Mouse (Mus musculus): ENCODE data around the gene Avpr1a.
A peak's percentile ranks its signal among the peaks of the same experiment; 100 is the strongest.

The Avpr1a gene

DNA sequence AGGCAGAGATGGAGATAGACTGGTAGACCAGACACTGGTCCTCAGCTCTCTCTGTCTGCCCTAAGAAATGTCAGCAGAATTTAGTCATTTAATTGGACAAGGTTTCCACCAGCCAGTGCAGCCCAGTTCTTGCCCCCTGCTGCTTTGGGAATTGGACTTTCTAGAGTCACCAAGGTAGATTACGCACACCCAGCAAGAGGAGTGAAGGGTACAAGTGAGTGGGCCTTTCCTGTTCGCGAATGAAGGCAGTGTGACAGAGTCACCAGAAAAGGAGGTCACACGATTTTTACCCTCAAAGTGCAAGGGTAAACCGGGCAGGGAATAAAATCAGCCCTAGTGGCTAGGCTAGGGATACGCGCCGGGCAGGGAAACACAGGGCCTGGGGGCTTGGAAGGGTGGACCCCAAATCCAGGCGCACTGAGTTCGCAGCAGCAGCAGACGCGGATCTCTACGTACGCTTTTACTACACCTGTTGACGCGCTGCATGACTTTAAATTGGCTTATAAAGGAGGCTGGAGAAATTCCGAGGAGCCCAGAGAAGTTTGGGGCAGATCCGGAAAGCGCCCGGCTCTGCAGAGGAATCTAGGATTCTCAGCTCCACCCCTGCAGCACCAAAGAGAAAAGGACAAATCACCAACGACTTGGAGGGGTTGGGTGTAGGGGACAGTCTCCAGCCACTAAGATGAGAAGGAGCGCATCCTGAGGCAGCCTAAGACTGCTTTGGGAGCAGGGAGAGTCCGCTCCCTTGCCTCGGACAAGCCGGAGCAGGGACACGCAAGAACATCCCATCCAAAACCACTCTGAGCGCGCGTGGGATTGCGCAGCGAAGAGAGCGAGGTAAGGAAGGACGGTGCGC lies at the start of gene Avpr1a:
Gene Avpr1a (plus strand): TSS at position 639 of the 856 bp plus-strand sequence.
- DNase-seq (ENCODE audit: low spot score in 2 of 2): peak in 1 of 2 experiments; percentile 3

DNA sequence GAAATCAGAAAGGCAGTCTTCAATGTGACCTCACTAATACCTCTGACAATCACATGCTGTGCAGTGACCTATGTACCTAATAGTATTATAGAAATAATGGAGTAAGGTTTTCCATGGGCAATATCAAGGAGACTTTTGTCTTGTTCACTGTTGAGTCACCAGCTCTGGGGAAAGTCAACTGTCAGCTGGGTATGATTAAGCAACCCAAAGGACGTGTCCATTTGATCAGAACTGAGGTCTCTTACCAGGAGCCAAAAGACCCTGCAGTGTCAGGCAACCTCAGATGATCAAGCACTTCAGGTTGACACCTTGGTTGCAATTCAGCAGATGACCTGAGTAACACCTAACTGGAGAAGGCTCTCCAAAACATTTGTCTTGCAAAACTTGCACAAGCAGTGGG lies 46.0 kb upstream of the Avpr1a start:
- no peak for DNase-seq (ENCODE audit: low spot score in 2 of 2)

DNA sequence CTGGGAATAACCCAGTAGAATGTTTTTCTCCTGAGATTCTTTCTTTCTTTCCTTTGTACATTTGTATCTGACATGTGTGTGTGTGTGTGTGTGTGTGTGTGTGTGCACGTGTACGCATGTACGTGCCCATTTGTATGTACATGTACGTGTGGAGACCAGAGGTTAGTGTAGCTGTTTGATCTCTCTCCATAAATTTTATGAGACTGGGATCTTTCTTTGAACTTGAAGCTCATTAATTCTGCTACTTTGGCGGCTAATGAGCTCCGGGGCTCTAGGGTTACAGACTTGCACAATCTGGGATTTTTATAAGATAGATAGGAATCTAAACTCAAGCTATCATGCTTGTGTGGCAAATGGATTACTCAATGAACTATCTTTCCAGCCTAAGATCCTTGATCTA lies 42.0 kb upstream of the Avpr1a start:
- DNase-seq (ENCODE audit: low spot score in 2 of 2): no peak

- DNase-seq (ENCODE audit: low spot score in 2 of 2): no peak
Observed at GRCm38 (mm10) chr10:122408697-122409409, 39.4 kb upstream of the Avpr1a start.

GRCm38 (mm10) chr10:122410791-122411190 lies 37.5 kb upstream of the Avpr1a start:
- DNase-seq (ENCODE audit: low spot score in 2 of 2): no peak

GRCm38 (mm10) chr10:122432690-122433089 lies 15.6 kb upstream of the Avpr1a start:
- no peak for DNase-seq (ENCODE audit: low spot score in 2 of 2)

DNA sequence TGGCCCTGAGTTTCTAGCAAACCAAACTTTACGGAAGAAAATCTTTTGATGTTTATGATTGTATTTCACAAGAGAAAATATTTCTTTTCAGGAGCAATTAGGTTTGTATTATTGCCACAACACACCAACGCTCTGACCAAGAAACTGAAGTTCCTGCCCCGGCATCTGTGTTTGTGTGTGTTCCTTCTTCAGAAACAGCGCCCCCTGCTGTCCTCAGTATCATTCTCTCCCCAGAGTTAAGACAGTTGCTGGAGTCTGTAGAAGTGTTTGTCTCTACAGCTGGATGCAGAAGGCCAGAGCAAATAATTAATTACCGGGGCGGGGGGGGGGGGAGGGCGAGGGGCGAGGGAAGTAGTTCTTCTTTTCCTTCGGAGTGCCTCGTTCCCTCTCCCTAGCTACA lies 1.0 kb upstream of the Avpr1a start:
- DNase-seq (ENCODE audit: low spot score in 2 of 2): peak; percentile 69 to 71

GRCm38 (mm10) chr10:122448717-122449611 lies 665 bp downstream of the Avpr1a start:
- DNase-seq (ENCODE audit: low spot score in 2 of 2): peak; percentile 26 to 28

DNA sequence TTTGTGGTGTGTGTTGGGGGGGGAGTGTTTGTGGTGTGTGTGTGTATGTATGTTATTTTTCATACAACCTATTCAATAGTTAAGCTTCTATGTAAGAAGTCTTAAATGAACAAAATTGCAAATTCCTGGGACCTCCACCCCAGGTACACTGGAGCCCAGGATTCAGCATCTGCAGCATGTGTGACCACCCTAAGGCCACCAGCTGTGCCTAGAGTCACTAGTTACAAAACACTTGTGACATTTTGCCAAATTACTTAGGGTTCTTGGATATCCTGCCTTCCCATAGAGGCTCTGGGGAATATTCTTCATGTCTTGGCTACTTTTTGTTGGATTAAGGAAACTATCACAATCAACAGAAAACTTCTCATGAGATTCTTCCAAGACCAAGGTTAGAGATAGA lies 1.6 kb downstream of the Avpr1a start:
- DNase-seq (ENCODE audit: low spot score in 2 of 2): no peak

DNA sequence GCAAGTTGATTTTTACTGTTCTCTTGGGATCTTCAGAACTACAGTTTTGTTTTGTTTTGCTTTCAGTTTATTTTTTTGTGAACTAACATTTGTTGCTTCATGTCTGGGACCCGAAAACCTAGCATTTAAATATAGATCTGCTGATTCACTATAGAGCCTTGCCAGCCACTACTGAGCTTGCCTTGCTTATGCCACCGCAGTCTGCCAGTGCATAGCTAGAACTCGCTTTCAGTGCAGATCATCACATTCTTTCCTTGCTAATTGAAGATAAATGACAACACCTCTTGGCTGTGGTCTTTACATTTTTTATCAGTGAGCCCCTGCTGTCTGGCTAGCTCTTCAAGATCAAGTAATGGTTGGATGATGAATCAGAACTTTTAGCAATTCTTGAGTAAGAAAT lies 5.2 kb downstream of the Avpr1a start:
- DNase-seq (ENCODE audit: low spot score in 2 of 2): no peak

GRCm38 (mm10) chr10:122455793-122456192 lies 7.5 kb downstream of the Avpr1a start:
- no peak for DNase-seq (ENCODE audit: low spot score in 2 of 2)

DNA sequence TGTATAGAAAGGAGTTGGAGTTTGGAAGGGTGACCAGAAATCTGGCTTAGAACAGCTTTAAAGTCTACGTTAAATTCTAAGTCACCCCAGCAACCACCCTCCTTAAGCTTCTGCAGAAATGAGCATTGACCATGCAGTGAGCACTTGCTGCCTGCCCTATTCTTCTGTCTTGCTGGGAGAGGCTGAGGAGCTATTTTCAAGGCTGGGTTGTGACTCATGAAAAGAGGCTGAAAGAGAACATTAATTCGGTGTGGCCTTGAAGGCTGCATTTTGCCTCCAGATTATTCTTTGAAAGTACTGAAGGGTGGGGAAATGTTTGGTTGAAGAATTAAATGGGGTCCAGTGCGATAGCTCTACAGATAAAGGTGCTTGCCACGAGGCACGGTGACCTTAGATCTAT lies 28.5 kb downstream of the Avpr1a start:
- DNase-seq (ENCODE audit: low spot score in 2 of 2): no peak

- DNase-seq (ENCODE audit: low spot score in 2 of 2): no peak
Observed at GRCm38 (mm10) chr10:122498551-122498950, 50.3 kb downstream of the Avpr1a start.

GRCm38 (mm10) chr10:122499306-122499705 lies 51.0 kb downstream of the Avpr1a start:
- DNase-seq (ENCODE audit: low spot score in 2 of 2): no peak
